Mouse (Mus musculus): ENCODE data around the gene Atf7.

The Atf7 gene

DNA sequence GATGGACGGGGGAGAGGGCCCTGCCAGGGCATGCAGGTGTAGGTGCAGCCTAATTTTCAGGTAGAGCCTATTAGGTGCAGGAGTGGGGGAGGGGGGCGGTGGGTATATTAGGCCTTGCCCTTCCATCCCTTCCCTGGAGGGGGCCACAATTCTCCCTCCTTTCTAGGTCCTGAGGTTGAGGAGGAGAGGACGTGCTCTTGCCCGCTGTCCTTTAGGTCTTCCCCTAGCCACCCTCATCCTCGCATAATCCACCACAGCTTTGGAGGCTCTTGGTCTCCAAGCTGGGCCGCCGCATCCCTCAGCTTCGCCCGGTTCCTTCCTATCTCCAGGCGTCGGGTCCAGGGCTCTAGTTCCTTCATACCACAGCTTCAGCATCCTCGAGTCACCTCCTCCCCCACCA, 109.0 kb downstream of the Atf7 start:
- no peak for DNase-seq (ENCODE audit: low spot score in 2 of 2)

DNA sequence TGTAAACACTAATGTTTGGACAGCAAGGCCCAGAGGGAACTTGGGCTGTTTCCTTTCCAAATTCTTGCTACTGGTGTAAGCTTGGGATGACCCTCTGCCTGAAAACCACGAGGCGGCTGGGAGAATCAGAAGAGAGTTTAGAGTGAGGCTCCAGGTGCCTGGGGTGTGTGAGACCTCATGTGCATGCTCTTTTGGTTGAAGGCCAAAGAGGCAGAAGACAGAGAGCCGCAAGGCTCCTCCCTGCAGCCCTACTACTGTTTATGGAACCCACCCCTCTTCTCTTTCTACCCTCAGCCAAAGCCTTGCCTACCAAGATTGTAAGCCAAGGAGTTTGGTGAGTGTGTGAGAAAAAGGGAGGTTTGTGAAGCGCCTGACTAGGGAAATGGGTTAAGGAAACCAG, 109.5 kb downstream of the Atf7 start:
- DNase-seq (ENCODE audit: low spot score in 2 of 2), result no peak

GRCm38 (mm10) chr15:102515261-102515660, 110.0 kb downstream of the Atf7 start:
- DNase-seq (ENCODE audit: low spot score in 2 of 2), result no peak

- no peak for DNase-seq (ENCODE audit: low spot score in 2 of 2)
These were observed 112.3 kb downstream of the Atf7 start for GRCm38 (mm10) chr15:102513004-102513403.

GRCm38 (mm10) chr15:102512471-102512870, 112.8 kb downstream of the Atf7 start:
- no peak for DNase-seq (ENCODE audit: low spot score in 2 of 2)

GRCm38 (mm10) chr15:102512010-102512409, 113.3 kb downstream of the Atf7 start:
- no peak for DNase-seq (ENCODE audit: low spot score in 2 of 2)

DNA sequence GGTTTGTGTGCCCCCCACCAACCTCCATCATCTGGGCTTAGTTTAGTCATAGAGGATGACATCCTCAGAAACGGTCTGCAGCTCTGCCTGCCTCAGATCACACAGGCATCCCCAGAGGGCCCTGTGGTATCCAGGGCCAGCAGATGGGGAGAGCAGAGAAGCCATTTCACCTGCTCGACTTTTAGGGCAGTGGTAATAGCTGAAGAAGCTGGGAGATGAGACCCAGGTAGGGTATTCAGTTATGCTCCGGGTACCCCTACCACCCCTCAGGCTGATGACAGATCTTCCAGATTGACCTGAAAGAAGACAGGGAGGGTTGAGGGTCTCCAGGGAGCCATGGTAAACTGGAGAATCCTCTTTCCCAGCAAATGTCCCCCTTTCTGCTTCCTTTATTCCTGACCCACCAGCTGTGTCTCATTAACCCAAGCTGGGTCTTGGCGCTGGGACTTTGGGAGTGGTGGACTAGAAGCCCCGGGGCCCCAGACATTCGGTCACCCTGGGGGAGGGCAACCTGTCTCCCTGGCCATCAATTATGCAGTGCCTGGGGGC, 113.9 kb downstream of the Atf7 start:
- DNase-seq (ENCODE audit: low spot score in 2 of 2), result no peak

DNA sequence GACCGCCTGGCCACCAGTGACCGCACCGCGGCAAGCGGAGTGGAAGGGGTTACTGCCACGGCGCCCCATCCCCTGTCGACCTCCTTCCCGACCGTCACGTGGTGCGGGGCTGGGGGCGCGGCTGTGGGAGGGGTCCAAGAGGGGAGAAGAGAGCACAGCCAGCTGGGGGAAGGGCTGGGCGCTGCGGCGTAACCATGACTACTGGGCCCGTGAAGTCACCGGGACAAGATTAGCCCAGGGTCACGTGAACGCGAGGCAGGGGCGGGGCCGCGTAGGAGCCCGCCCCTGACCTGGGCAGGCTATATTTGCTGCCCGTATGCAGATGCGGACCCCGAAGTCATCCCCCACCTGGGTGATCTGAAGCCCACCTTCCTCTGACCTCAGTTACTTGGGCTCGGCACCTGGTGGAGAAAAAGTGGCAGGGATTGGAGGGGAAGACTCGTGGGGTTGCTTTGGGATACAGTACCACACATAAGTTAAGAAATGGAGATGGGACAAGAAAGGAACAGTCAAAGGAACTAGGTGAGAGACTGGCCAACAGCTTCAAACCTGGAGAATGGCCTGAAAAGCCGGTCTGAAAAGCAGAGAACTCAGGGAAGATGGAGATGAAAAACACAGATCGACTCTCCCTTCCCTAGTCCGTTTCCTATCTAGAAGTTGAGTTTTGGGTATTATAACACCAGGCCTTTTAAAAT, 114.5 kb downstream of the Atf7 start:
- DNase-seq (ENCODE audit: low spot score in 2 of 2), result peak; percentile 76 to 79

DNA sequence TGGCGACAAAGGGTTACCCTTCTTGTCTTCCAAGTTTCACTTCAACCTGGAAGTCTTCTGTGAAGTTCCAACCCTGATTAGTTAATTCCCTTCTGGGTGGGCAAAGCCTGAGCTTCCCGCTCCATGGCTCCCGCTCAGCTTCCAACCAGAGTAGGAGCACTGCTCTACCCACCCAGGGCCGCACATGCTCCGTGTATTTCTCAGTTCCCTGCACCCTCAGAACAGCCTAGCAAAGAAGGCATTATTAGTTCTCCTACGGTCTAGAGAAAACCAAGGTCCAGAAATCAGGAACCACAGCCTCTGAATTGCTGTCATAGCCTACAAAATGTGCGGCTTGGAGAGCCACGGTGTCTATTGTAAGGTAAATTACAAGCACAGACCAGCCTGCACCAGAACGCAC, 115.2 kb downstream of the Atf7 start:
- DNase-seq (ENCODE audit: low spot score in 2 of 2), result no peak

DNA sequence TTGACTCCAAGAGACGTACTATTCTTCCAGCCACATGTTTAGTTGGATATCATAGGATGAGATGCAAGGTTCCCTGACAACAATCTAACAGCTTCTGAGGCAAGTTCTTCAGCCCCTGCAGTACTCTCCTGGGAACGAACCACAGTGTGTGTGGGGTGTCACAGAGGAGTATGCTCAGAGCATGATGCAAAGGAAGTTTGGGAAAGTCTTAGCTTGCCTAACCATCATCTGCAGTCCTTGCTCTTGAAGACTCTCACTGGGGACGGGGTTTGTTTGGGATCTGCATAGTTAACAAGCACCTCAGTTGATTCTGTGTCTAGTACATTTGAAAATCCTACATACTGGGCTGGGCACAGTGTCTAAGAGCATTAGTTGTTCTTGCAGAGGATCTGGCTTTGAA, 116.9 kb downstream of the Atf7 start:
- DNase-seq (ENCODE audit: low spot score in 2 of 2), result no peak

DNA sequence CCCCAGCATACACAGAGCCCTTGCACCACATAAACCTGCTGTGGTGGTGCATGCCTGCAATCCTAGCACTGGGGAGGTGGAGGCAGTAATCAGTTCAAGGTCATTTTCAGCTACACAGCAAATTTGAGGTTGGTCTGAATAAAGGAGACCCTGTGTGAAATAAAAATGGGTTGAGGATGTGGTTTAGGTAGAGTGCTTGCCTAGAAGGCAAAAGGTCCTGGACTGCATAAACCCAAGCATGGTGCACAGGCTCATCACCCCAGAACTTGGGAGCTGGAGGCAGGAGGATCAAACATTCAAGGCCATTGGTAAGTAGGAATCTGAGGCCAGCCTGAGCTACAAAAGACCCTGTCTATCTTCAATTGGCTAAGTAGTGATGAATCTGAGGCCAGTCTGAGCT, 117.7 kb downstream of the Atf7 start:
- no peak for DNase-seq (ENCODE audit: low spot score in 2 of 2)

- no peak for DNase-seq (ENCODE audit: low spot score in 2 of 2)
These were observed 118.4 kb downstream of the Atf7 start for GRCm38 (mm10) chr15:102506864-102507263.

DNA sequence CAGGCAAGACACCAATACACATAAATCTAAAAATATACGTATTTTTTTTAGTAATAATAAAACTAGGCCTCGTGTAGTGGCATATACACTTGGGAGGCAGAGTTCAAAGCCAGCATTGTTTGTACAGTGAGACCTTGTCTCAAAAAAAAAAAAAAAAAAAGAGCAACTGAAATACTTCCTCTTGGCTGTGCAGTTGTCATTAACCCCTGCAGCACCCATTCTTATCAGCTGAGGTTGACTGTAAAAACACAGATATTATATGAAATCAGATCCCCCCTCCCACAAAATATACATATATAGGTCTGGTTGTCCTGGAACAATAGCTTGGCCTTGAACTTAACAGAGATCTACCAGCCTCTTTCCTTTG, 118.8 kb downstream of the Atf7 start:
- no peak for DNase-seq (ENCODE audit: low spot score in 2 of 2)

- DNase-seq (ENCODE audit: low spot score in 2 of 2), result no peak
These were observed 119.3 kb downstream of the Atf7 start for GRCm38 (mm10) chr15:102505770-102506463.

GRCm38 (mm10) chr15:102505073-102505769, 120.0 kb downstream of the Atf7 start:
- no peak for DNase-seq (ENCODE audit: low spot score in 2 of 2)

- no peak for DNase-seq (ENCODE audit: low spot score in 2 of 2)
These were observed 121.1 kb downstream of the Atf7 start for GRCm38 (mm10) chr15:102503924-102504782.

DNA sequence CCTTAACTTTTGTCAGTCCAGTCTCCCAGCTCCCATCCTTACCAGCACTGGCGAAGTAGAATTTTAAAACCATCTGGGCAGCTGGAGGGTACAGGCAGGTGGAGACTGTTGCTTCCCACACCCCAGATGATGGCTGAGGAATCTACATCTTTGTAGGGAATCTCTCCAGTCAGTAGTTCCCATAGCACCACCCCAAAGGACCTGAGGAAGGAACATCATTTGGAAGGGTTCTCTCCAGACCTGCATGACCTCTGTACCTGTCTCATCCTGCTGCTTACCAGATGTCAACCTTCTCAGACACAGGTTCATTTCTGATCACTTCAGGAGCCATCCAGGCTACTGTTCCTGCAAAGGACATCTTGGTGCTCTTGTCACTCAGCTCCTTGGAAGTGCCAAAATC, 121.8 kb downstream of the Atf7 start, which contains the start of gene Gm10337:
TSS of gene Gm10337 (plus strand) at position 276 of the 400 bp plus-strand sequence.
- DNase-seq (ENCODE audit: low spot score in 2 of 2), result no peak

GRCm38 (mm10) chr15:102502254-102502840, 122.9 kb downstream of the Atf7 start:
- DNase-seq (ENCODE audit: low spot score in 2 of 2), result no peak

GRCm38 (mm10) chr15:102501084-102501814, 124.0 kb downstream of the Atf7 start:
- no peak for DNase-seq (ENCODE audit: low spot score in 2 of 2)

- no peak for DNase-seq (ENCODE audit: low spot score in 2 of 2)
These were observed 124.8 kb downstream of the Atf7 start for GRCm38 (mm10) chr15:102500479-102500878.

- no peak for DNase-seq (ENCODE audit: low spot score in 2 of 2)
These were observed 125.4 kb downstream of the Atf7 start for GRCm38 (mm10) chr15:102499851-102500250.

All from heart, adult 9 months (tissue).